Mouse (Mus musculus): Measurements from ENCODE around the gene Ccdc24. TPM values are rescaled to one million over a fixed set of nuclear protein-coding genes. Genes with fewer than 3 reads are reported as not detected.

Ccdc24 gene
- polyA plus RNA-seq, 1 experiment from 2014 or later, result 0.62 TPM

GRCm38 (mm10) chr4:117914031-117914430, 41.7 kb upstream of the Ccdc24 start:
- Histone ChIP-seq H3K4me2 (ENCODE audit: low read depth, low read length) (peak overlapping the region; percentile 99), H3K9ac (ENCODE audit: low read length) (peak overlapping the region; percentile 82), H3K27ac (ENCODE audit: low read length) (no peak overlapping the region), H3K36me3 (ENCODE audit: control insufficient read depth, insufficient read depth, low read length) (no peaks in the 10 kb centered on the region), H3K27me3 (ENCODE audit: control insufficient read depth, insufficient read depth, low read length) (no peaks in the 10 kb centered on the region), H3K9me3 (replicated peaks; ENCODE audit: control insufficient read depth, low read length) (no peaks in the 10 kb centered on the region), H3K4me3 (replicated peaks; ENCODE audit: low read length) (peak overlapping the region; percentile 65), H3K4me1 (ENCODE audit: control insufficient read depth, insufficient read depth, low read length) (peaks cover 30% of the 10 kb centered on the region)
- WGBS, result 16% methylated on average over 8 of the region's 8 CpGs
- no peak for ATAC-seq (ENCODE audit: insufficient read depth, low FRiP score)

DNA sequence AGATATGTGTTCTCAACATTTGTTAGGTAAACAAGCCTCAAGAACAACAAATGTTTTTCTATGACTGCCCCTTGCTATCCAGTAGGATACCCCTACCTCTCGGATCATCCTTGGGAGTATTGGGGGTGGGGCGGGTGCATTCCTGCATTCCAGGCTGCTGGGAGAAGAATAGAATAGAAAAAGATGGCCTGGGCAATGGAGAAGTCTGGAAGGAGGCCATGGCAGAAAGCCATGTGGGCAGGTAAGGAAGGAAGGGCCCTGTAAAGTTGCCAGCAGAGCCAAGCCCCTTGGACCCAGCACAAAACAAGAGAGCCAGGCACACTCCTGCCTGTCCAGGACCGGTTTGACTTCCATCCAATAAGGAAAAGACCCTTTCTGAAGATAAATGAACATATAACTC, 41.1 kb upstream of the Ccdc24 start:
- ATAC-seq (ENCODE audit: insufficient read depth, low FRiP score), result no peak
- 44% methylated on average over 3 of the region's 3 CpGs for WGBS
- peak overlapping the region; percentile 99 for H3K4me2 ChIP-seq (ENCODE audit: low read depth, low read length)
- peaks cover 30% of the 10 kb centered on the region for H3K4me1 ChIP-seq (ENCODE audit: control insufficient read depth, insufficient read depth, low read length)
- H3K27ac ChIP-seq (ENCODE audit: low read length), result no peak overlapping the region
- H3K36me3 ChIP-seq (ENCODE audit: control insufficient read depth, insufficient read depth, low read length), result no peaks in the 10 kb centered on the region
- peak overlapping the region; percentile 65 for H3K4me3 ChIP-seq (replicated peaks; ENCODE audit: low read length)
- no peak overlapping the region for H3K9ac ChIP-seq (ENCODE audit: low read length)
- H3K9me3 ChIP-seq (replicated peaks; ENCODE audit: control insufficient read depth, low read length), result no peaks in the 10 kb centered on the region
- H3K27me3 ChIP-seq (ENCODE audit: control insufficient read depth, insufficient read depth, low read length), result no peaks in the 10 kb centered on the region

- peaks cover 30% of the 10 kb centered on the region for H3K4me1 ChIP-seq (ENCODE audit: control insufficient read depth, insufficient read depth, low read length)
- peak overlapping the region; percentile 65; the same call in 1 of the 2 replicates for H3K4me3 ChIP-seq (replicated peaks; ENCODE audit: low read length)
- no peak for ATAC-seq (ENCODE audit: insufficient read depth, low FRiP score)
- H3K9ac ChIP-seq (ENCODE audit: low read length), result no peak overlapping the region
- no peaks in the 10 kb centered on the region for H3K36me3 ChIP-seq (ENCODE audit: control insufficient read depth, insufficient read depth, low read length)
- peak overlapping the region; percentile 99 for H3K4me2 ChIP-seq (ENCODE audit: low read depth, low read length)
- no peak overlapping the region for H3K27ac ChIP-seq (ENCODE audit: low read length)
- 55% methylated on average over 7 of the region's 7 CpGs for WGBS
- no peaks in the 10 kb centered on the region for H3K9me3 ChIP-seq (replicated peaks; ENCODE audit: control insufficient read depth, low read length)
- H3K27me3 ChIP-seq (ENCODE audit: control insufficient read depth, insufficient read depth, low read length), result no peaks in the 10 kb centered on the region
Measured at GRCm38 (mm10) chr4:117912685-117913273, 40.4 kb upstream of the Ccdc24 start.

DNA sequence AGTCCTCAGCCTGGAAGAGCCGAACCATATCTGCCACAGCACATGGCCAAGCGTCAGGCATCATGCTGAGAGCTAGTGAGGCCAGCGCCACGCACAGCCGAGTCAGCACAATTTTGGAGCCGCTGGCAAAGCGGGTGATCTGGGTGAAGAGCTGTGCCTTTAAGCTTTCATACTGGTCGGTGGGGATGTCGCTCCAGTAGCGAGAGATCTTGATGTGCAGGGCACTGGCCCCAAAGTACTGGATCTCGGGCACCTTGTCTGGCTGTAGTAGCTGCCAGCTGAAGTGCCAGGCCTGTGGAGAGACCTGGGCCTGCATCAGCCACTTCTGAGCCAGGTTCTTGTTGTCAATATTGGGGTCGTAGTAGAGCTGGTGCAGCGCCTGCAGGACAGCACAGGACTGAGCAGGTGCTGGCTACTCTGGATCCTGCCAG, 39.8 kb upstream of the Ccdc24 start:
- Histone ChIP-seq H3K9ac (ENCODE audit: low read length) (no peak overlapping the region), H3K36me3 (ENCODE audit: control insufficient read depth, insufficient read depth, low read length) (no peaks in the 10 kb centered on the region), H3K4me3 (replicated peaks; ENCODE audit: low read length) (no peak overlapping the region), H3K9me3 (replicated peaks; ENCODE audit: control insufficient read depth, low read length) (no peaks in the 10 kb centered on the region), H3K4me1 (ENCODE audit: control insufficient read depth, insufficient read depth, low read length) (peaks cover 30% of the 10 kb centered on the region), H3K27ac (ENCODE audit: low read length) (no peak overlapping the region), H3K4me2 (ENCODE audit: low read depth, low read length) (no peak overlapping the region), H3K27me3 (ENCODE audit: control insufficient read depth, insufficient read depth, low read length) (no peaks in the 10 kb centered on the region)
- ATAC-seq (ENCODE audit: insufficient read depth, low FRiP score), result no peak
- WGBS, result 91% methylated on average over 13 of the region's 13 CpGs

DNA sequence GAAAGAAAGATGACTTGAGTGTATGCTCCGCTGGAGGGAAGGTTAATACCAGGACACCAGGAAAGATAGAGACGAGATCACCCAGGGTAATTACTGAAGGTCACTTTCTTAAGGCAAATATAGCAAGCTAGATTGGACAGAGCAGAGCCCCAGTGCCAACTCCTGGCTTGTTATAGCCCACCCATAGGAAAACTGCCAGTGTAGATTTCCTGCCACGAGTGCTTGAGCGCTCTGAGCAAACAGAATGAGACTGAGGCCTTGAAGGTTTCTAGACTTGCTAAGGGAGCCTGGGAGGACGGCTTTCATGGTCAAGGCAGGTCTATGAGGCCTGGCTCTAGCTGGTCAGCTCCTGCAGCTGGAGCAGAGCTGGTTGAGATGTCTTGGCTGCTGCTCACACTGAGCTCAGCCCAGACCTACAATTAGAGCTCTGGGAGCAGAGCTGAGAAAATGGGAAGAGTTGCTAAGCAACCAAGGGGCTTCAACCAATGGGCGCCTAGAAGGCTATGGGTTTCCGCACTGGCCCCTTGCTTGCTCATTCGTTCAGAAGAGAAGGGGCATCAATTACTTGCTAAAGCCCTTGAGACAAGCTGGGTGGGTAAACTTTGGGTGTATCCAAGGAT, 36.6 kb upstream of the Ccdc24 start:
- Histone ChIP-seq H3K9me3 (replicated peaks; ENCODE audit: control insufficient read depth, low read length) (no peaks in the 10 kb centered on the region), H3K4me1 (ENCODE audit: control insufficient read depth, insufficient read depth, low read length) (peaks cover 21% of the 10 kb centered on the region), H3K27me3 (ENCODE audit: control insufficient read depth, insufficient read depth, low read length) (no peaks in the 10 kb centered on the region), H3K9ac (ENCODE audit: low read length) (no peak overlapping the region), H3K4me3 (replicated peaks; ENCODE audit: low read length) (no peak overlapping the region), H3K36me3 (ENCODE audit: control insufficient read depth, insufficient read depth, low read length) (peaks cover 12% of the 10 kb centered on the region; the same call in 1 of the 2 replicates), H3K27ac (ENCODE audit: low read length) (no peak overlapping the region), H3K4me2 (ENCODE audit: low read depth, low read length) (no peak overlapping the region)
- 72% methylated on average over 8 of the region's 8 CpGs for WGBS
- ATAC-seq (ENCODE audit: insufficient read depth, low FRiP score), result no peak

DNA sequence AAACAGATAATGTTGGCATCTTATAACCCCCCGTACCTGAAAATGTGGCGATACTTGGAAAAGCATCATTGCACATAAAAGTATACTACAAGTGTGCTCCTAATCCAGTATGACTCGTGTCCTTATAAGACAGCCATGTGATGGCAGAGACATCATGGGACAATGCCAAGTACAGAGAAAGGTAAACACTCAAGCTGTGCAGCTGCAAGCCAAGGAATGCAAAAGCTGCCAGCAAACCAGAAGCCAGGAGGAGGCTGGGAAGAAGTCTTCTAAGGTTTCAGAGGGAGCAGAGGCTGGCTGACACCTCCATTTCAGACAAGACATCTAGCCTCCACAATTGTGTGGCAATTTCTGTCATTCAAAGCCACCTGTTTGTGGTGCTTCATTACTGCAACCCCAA, 33.8 kb upstream of the Ccdc24 start:
- Histone ChIP-seq H3K4me3 (replicated peaks; ENCODE audit: low read length) (no peak overlapping the region), H3K9me3 (replicated peaks; ENCODE audit: control insufficient read depth, low read length) (no peaks in the 10 kb centered on the region), H3K27me3 (ENCODE audit: control insufficient read depth, insufficient read depth, low read length) (no peaks in the 10 kb centered on the region), H3K4me1 (ENCODE audit: control insufficient read depth, insufficient read depth, low read length) (0 out of 2 replicates have a peak, but pooled peaks cover 8% of the 10 kb centered on the region), H3K27ac (ENCODE audit: low read length) (no peak overlapping the region), H3K36me3 (ENCODE audit: control insufficient read depth, insufficient read depth, low read length) (peaks cover 27% of the 10 kb centered on the region), H3K9ac (ENCODE audit: low read length) (no peak overlapping the region), H3K4me2 (ENCODE audit: low read depth, low read length) (no peak overlapping the region)
- 69% methylated on average over 3 of the region's 3 CpGs for WGBS
- ATAC-seq (ENCODE audit: insufficient read depth, low FRiP score), result no peak; the same call in 1 of the 2 replicates

- Histone ChIP-seq H3K36me3 (ENCODE audit: control insufficient read depth, insufficient read depth, low read length) (peaks cover 39% of the 10 kb centered on the region), H3K27ac (ENCODE audit: low read length) (no peak overlapping the region), H3K9me3 (replicated peaks; ENCODE audit: control insufficient read depth, low read length) (no peaks in the 10 kb centered on the region), H3K27me3 (ENCODE audit: control insufficient read depth, insufficient read depth, low read length) (no peaks in the 10 kb centered on the region), H3K9ac (ENCODE audit: low read length) (no peak overlapping the region), H3K4me2 (ENCODE audit: low read depth, low read length) (no peak overlapping the region), H3K4me1 (ENCODE audit: control insufficient read depth, insufficient read depth, low read length) (0 out of 2 replicates have a peak, but pooled peaks cover 8% of the 10 kb centered on the region), H3K4me3 (replicated peaks; ENCODE audit: low read length) (no peak overlapping the region)
- 84% methylated on average over 8 of the region's 8 CpGs for WGBS
- no peak for ATAC-seq (ENCODE audit: insufficient read depth, low FRiP score)
Measured at GRCm38 (mm10) chr4:117904761-117905160, 32.4 kb upstream of the Ccdc24 start.

- 85% methylated on average over 10 of the region's 10 CpGs for WGBS
- no peak overlapping the region for H3K4me2 ChIP-seq (ENCODE audit: low read depth, low read length)
- H3K36me3 ChIP-seq (ENCODE audit: control insufficient read depth, insufficient read depth, low read length), result peaks cover 39% of the 10 kb centered on the region
Measured at GRCm38 (mm10) chr4:117904094-117904493, 31.7 kb upstream of the Ccdc24 start.

DNA sequence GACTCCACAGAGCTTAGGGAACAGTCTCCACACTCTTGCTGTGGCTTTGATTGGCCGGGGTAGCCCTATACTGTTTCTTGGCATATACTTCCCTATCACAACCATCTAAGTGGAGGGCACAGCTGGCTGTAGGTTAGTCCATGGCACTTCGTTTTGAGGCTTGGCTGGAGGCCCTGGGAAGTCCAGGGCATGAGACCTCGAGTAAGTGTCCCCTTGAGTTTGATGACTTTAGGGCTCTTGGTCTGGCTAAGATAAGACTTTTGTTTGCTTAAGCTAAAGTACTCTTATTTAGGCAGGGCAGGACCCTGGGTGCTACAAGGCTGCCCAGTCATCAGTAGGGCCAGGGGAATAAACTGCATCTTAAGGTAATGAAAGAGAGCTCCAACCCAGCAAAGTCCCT, 25.8 kb upstream of the Ccdc24 start:
- Histone ChIP-seq H3K9me3 (replicated peaks; ENCODE audit: control insufficient read depth, low read length) (no peaks in the 10 kb centered on the region), H3K27me3 (ENCODE audit: control insufficient read depth, insufficient read depth, low read length) (no peaks in the 10 kb centered on the region), H3K4me3 (replicated peaks; ENCODE audit: low read length) (no peak overlapping the region), H3K27ac (ENCODE audit: low read length) (no peak overlapping the region), H3K36me3 (ENCODE audit: control insufficient read depth, insufficient read depth, low read length) (peaks cover 33% of the 10 kb centered on the region), H3K9ac (ENCODE audit: low read length) (no peak overlapping the region), H3K4me1 (ENCODE audit: control insufficient read depth, insufficient read depth, low read length) (no peaks in the 10 kb centered on the region), H3K4me2 (ENCODE audit: low read depth, low read length) (no peak overlapping the region)
- 80% methylated on average over 3 of the region's 3 CpGs for WGBS
- ATAC-seq (ENCODE audit: insufficient read depth, low FRiP score), result no peak

More at GRCm38 (mm10) chr4:117904094-117904493, 31.7 kb upstream of the Ccdc24 start:
- no peak overlapping the region for H3K4me3 ChIP-seq (replicated peaks; ENCODE audit: low read length)
- no peak for ATAC-seq (ENCODE audit: insufficient read depth, low FRiP score)
- H3K27me3 ChIP-seq (ENCODE audit: control insufficient read depth, insufficient read depth, low read length), result no peaks in the 10 kb centered on the region
- H3K27ac ChIP-seq (ENCODE audit: low read length), result no peak overlapping the region
- 0 out of 2 replicates have a peak, but pooled peaks cover under 1% of the 10 kb centered on the region for H3K4me1 ChIP-seq (ENCODE audit: control insufficient read depth, insufficient read depth, low read length)
- no peaks in the 10 kb centered on the region for H3K9me3 ChIP-seq (replicated peaks; ENCODE audit: control insufficient read depth, low read length)
- no peak overlapping the region for H3K9ac ChIP-seq (ENCODE audit: low read length)
